Mouse (Mus musculus): ENCODE measurements at regions not wholly inside any gene's neighbourhood (a gene's known extent, or its start where the extent isn't known, plus 50 kb on each side); places are given as distances from the start of the nearest gene placed in this dataset.
"Not testable (repeated sequence)": the region's sequence is repeated elsewhere in the genome, so short reads cannot be mapped to it uniquely, and the experiment has no call there.

GRCm38 (mm10) chr2:171985813-171986572 lies 57.3 kb downstream of the Cbln4 start:
- intact Hi-C loops (cut with DNase I): no loop called here
- DNase-seq: no peak

- intact Hi-C loops (cut with DNase I): no loop called here
- DNase-seq: peak; percentile 12 to 16
Measured at GRCm38 (mm10) chr2:171969311-171969905, 73.9 kb downstream of the Cbln4 start.

- intact Hi-C loops (cut with DNase I): no loop called here
- no peak for DNase-seq
Measured at GRCm38 (mm10) chr2:171946569-171947250, 96.6 kb downstream of the Cbln4 start.

GRCm38 (mm10) chr2:171942671-171943070 lies 100.6 kb downstream of the Cbln4 start:
- no peak for DNase-seq
- intact Hi-C loops (cut with DNase I): no loop called here

- no peak for DNase-seq
- intact Hi-C loops (cut with DNase I): no loop called here
Measured at GRCm38 (mm10) chr2:171935646-171936325, 107.5 kb downstream of the Cbln4 start.

GRCm38 (mm10) chr2:171920960-171921359 lies 122.3 kb downstream of the Cbln4 start:
- intact Hi-C loops (cut with DNase I): no loop called here
- DNase-seq: no peak

- intact Hi-C loops (cut with DNase I): no loop called here
- no peak for DNase-seq
Measured at GRCm38 (mm10) chr2:171887306-171887705, 156.0 kb downstream of the Cbln4 start.

GRCm38 (mm10) chr2:171879238-171879960 lies 163.9 kb downstream of the Cbln4 start:
- intact Hi-C loops (cut with DNase I); DNase-seq: not testable (repeated sequence)

- no peak for DNase-seq
- intact Hi-C loops (cut with DNase I): no loop called here
Measured at GRCm38 (mm10) chr2:171867550-171867949, 175.7 kb downstream of the Cbln4 start.

GRCm38 (mm10) chr2:171864376-171864965 lies 178.8 kb downstream of the Cbln4 start:
- DNase-seq: no peak
- intact Hi-C loops (cut with DNase I): no loop called here

- no peak for DNase-seq
- intact Hi-C loops (cut with DNase I): no loop called here
Measured at GRCm38 (mm10) chr2:171862626-171863025, 180.6 kb downstream of the Cbln4 start.

GRCm38 (mm10) chr2:171858894-171859293 lies 184.4 kb downstream of the Cbln4 start:
- intact Hi-C loops (cut with DNase I): no loop called here
- DNase-seq: no peak

GRCm38 (mm10) chr2:171856491-171856890 lies 186.8 kb downstream of the Cbln4 start:
- intact Hi-C loops (cut with DNase I): no loop called here

GRCm38 (mm10) chr2:171846826-171847492 lies 196.3 kb downstream of the Cbln4 start:
- DNase-seq: no peak
- intact Hi-C loops (cut with DNase I): no loop called here

More at GRCm38 (mm10) chr2:171856491-171856890, 186.8 kb downstream of the Cbln4 start:
- no peak for DNase-seq

- DNase-seq: no peak
- intact Hi-C loops (cut with DNase I): no loop called here
Measured at GRCm38 (mm10) chr2:171840058-171840713, 203.1 kb downstream of the Cbln4 start.

GRCm38 (mm10) chr2:171822156-171822555 lies 221.1 kb downstream of the Cbln4 start:
- intact Hi-C loops (cut with DNase I): no loop called here
- DNase-seq: no peak

GRCm38 (mm10) chr2:171818504-171818903 lies 224.8 kb downstream of the Cbln4 start:
- DNase-seq: no peak
- intact Hi-C loops (cut with DNase I): no loop called here

- intact Hi-C loops (cut with DNase I): no loop called here
- DNase-seq: no peak
Measured at GRCm38 (mm10) chr2:171816685-171817419, 226.4 kb downstream of the Cbln4 start.

All from heart, postnatal 10 days (tissue).